Mouse (Mus musculus): ENCODE results near the gene Nfkbiz.

Nfkbiz gene

DNA sequence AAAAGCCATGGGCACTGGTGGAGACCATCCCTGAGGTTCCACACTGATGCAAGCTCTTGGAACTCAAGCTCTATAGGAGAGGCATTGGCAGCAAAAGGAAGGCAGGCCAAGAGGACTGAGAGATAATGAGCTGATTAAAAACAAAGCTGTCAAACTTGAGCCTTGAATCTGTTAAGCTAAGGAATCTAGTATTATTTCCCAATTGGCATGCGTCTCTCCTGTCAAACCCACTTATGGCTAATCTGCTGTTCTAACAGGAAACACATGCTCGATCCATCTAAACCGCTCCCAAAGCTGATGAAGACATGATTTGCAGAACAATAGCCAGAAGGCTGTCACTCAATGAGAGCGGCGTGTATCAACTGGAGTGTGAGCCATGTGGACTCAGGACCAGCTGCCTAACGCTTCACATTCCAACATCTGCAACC is 31.2 kb downstream of the Nfkbiz start:
- DNase-seq (ENCODE audit: low read depth in 2 of 2, low spot score in 2 of 2): no peak

- DNase-seq (ENCODE audit: low read depth in 2 of 2, low spot score in 2 of 2): no peak
Measured at GRCm38 (mm10) chr16:55804799-55805198, 33.9 kb downstream of the Nfkbiz start.

DNA sequence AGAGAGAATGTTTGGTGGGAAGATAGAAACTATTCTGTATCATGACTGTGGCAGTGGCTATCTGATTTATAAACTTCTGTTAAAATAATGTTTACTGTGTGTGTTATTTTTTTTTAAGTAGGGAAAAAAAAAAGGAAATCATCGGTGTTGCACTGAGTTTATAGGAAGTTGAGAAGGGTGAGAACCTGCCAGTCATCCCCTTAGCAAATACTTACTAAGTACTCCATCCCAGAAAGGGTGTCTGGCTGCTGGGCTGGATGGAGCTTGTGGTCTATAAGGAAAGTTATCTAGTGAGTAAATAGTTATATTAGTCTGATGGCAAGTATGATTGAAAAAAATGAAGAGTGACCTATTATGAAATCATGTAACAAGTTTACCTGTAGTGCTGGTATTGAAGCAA is 37.1 kb downstream of the Nfkbiz start:
- no peak for DNase-seq (ENCODE audit: low read depth in 2 of 2, low spot score in 2 of 2)

DNA sequence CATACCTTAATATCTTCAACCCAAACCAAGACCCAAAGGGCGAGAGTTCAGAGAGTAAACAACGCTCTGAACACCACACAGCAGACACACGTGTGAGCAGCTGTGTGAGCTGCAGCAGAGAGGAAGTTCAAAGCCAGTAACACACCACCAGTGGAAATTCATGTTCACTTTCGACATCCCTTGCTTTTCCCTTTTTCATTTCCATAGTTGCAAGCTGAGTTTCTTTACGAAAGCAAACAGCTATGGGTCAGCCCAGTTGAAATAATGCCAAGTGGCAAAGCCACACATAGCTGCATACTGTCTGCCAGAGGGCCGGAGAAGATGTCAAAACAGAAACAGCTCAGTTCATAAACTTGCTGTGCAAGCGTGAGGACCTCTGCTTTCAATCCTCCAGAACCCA is 39.9 kb downstream of the Nfkbiz start:
- no peak for DNase-seq (ENCODE audit: low read depth in 2 of 2, low spot score in 2 of 2)

DNA sequence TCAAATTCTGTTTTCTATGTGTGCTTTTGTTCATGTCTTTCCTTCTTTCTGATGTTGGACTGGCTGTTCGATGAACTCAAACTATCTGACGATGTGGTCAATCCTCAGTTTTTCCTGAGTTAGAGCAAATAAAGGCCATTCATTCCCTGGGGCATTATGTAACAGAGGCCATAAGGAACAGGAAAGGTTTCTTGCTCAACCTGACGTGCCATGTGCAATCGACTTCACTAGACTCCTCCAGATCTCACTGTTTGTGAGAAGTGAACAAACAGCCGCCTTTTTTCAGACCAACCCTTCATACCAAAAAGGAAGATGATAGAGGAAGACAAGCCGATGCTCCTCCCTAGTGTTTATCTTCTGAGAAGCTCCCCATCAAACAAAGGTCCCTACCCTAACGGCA is 48.4 kb downstream of the Nfkbiz start:
- no peak for DNase-seq (ENCODE audit: low read depth in 2 of 2, low spot score in 2 of 2)

DNA sequence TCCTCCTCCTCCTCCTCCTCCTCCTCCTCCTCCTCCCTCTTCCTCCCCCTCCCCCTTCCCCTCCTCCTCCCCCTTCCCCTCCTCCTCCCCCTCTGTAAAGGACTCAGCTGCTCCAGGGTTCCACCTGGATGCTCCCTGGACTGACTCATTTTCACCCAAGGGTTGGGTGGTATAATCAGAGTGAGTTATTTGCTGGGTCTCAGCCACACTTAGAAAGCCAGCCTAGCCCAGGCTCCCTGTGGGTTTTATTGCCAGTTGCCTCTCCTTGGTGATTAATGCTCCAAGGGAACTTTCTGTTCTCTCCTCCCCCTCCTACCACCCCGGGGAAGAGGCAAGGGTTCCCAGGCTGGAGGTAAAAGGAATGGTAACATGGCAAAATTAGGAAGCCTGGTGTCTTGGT is 49.4 kb downstream of the Nfkbiz start:
- DNase-seq (ENCODE audit: low read depth in 2 of 2, low spot score in 2 of 2): no peak

GRCm38 (mm10) chr16:55788671-55789070 is 50.0 kb downstream of the Nfkbiz start:
- DNase-seq (ENCODE audit: low read depth in 2 of 2, low spot score in 2 of 2): no peak

DNA sequence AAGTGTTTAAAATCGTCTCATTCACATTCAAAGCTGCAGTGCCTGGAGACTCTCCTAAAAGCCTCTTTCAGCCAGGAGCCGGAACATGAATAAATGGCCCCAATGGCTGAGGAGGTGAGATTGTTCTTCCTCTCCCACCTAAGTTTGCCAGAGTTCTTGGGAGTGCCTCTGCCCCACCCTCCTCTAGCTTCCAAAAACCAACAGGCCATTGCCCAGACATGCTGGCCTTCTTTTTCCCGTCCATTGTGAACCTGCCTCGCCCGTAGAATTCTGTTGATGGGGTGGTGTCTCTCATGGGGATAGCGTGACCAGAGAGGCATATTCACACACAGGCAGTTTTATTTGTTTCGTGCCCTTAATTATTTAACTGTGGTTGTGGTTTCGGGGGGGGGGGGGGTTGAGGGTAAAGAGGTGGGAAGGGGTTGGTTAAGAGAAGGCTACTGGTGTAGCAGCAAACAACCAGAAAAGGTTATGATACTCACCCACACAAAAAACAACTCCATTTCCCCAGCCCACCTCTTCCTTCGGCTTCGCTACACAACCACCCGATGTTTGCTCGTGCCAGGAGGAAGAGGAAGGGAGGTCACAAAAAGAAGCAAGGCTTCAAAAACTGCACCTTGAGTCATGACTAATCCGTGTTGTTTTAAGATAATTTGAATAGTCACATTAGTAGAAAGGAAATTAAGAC is 51.2 kb downstream of the Nfkbiz start:
- DNase-seq (ENCODE audit: low read depth in 2 of 2, low spot score in 2 of 2): no peak

- DNase-seq (ENCODE audit: low read depth in 2 of 2, low spot score in 2 of 2): no peak
Measured at GRCm38 (mm10) chr16:55784379-55784778, 54.3 kb downstream of the Nfkbiz start.

GRCm38 (mm10) chr16:55783923-55784322 is 54.8 kb downstream of the Nfkbiz start:
- DNase-seq (ENCODE audit: low read depth in 2 of 2, low spot score in 2 of 2): no peak

DNA sequence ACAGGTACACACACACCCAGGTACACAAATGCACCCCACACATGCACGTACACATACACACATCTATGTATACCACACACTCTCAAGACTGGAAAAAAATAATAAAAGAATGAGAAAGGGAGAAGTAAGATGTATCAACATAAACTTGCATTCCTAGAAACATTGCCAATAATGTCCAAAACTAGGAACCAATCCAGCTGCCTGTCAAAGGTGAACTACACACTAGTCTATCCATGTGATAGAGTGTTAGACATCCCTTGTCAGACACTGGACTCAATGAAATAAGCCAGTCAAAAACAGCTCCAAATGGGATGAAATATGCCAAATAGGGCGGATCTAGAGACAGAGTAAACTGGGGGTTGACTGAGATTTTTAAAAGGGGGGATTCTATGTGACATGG is 55.8 kb downstream of the Nfkbiz start:
- DNase-seq (ENCODE audit: low read depth in 2 of 2, low spot score in 2 of 2): no peak

GRCm38 (mm10) chr16:55781809-55782208 is 56.9 kb downstream of the Nfkbiz start:
- DNase-seq (ENCODE audit: low read depth in 2 of 2, low spot score in 2 of 2): no peak

GRCm38 (mm10) chr16:55780958-55781558 is 57.6 kb downstream of the Nfkbiz start:
- no peak for DNase-seq (ENCODE audit: low read depth in 2 of 2, low spot score in 2 of 2)

- DNase-seq (ENCODE audit: low read depth in 2 of 2, low spot score in 2 of 2): no peak
Measured at GRCm38 (mm10) chr16:55776329-55776728, 62.4 kb downstream of the Nfkbiz start.

- DNase-seq (ENCODE audit: low read depth in 2 of 2, low spot score in 2 of 2): no peak
Measured at GRCm38 (mm10) chr16:55770247-55770646, 68.5 kb downstream of the Nfkbiz start.
